Mouse (Mus musculus) hindbrain, embryonic 13.5 days (tissue): ENCODE data around the gene Ndufaf8. TPM values are rescaled to one million over a fixed set of nuclear protein-coding genes. Genes with fewer than 3 reads are reported as not detected.

Experiments used
- ATAC-seq: fragments of 200-750 bp; cut with Nextera tagmentation; 2 replicates; pipeline ENCODE4 v1.8.0; 2017; ENCODE audit warnings: moderate TSS enrichment; ENCODE audit not compliant: low FRiP score
- H3K27ac ChIP-seq: fragments of 300-500 bp; sonication (generic); 2 replicates; pipeline ENCODE4 v1.5.1; 2015; ENCODE audit warnings: inconsistent platforms, mild to moderate bottlenecking, moderate library complexity
- H3K27me3 ChIP-seq: fragments of 300-500 bp; sonication (generic); 2 replicates; pipeline ENCODE4 v1.6.1; 2015; ENCODE audit warnings: mild to moderate bottlenecking, inconsistent platforms
- H3K36me3 ChIP-seq: fragments of 300-500 bp; sonication (generic); 2 replicates; pipeline ENCODE4 v1.6.1; 2015; ENCODE audit warnings: mild to moderate bottlenecking, inconsistent platforms
- H3K4me1 ChIP-seq: fragments of 300-500 bp; sonication (generic); replicated peaks from 2 replicates; pipeline ENCODE4 v1.6.1; 2015; ENCODE audit warnings: inconsistent platforms
- H3K4me2 ChIP-seq: fragments of 300-500 bp; sonication (generic); 2 replicates; pipeline ENCODE4 v1.6.1; 2015; ENCODE audit warnings: inconsistent platforms, mild to moderate bottlenecking, moderate library complexity
- H3K4me3 ChIP-seq: fragments of 300-500 bp; sonication (generic); 2 replicates; pipeline ENCODE4 v1.5.1; 2015; ENCODE audit warnings: mild to moderate bottlenecking, inconsistent platforms
- H3K9ac ChIP-seq: fragments of 300-500 bp; sonication (generic); 2 replicates; pipeline ENCODE4 v1.6.1; 2015; ENCODE audit warnings: mild to moderate bottlenecking, inconsistent platforms
- H3K9me3 ChIP-seq: fragments of 300-500 bp; sonication (generic); 2 replicates; pipeline ENCODE4 v1.6.1; 2016; ENCODE audit warnings: inconsistent platforms
- WGBS: fragments of 180-500 bp; shearing (Covaris S2); methylation state at CpG from one replicate; pipeline ENCODE4 v1.1.7; 2015; 5-methylcytosine and 5-hydroxymethylcytosine counted together
- polyA plus RNA-seq: library from polyadenylated mRNA; unstranded; fragments of >200 nt; fragmentation: Nextera tagmentation; extraction: Ambion mirVana; gene quantifications from 2 replicates; pipeline ENCODE4 v1.2.1, GENCODE M21; 2015

Ndufaf8 gene
- polyA plus RNA-seq, 1 experiment from 2014 or later = 52.7 TPM

- no peak for ATAC-seq
- Histone ChIP-seq H3K27me3 (0 out of 2 replicates have a peak, but pooled peaks cover 3% of the 10 kb centered on the region), H3K4me2 (no peak overlapping the region), H3K36me3 (peaks cover 94% of the 10 kb centered on the region), H3K9ac (no peak overlapping the region), H3K27ac (no peak overlapping the region), H3K9me3 (no peaks in the 10 kb centered on the region), H3K4me1 (peaks cover 14% of the 10 kb centered on the region), H3K4me3 (no peak overlapping the region)
- WGBS = 54% methylated on average over 16 of the region's 17 CpGs
These were observed 30.9 kb upstream of the Ndufaf8 start for GRCm38 (mm10) chr11:120067834-120068233.

GRCm38 (mm10) chr11:120069261-120069660 is 29.5 kb upstream of the Ndufaf8 start:
- no peaks in the 10 kb centered on the region for H3K9me3 ChIP-seq
- ATAC-seq = no peak
- no peak overlapping the region for H3K4me2 ChIP-seq
- H3K4me3 ChIP-seq = no peak overlapping the region
- peaks cover 14% of the 10 kb centered on the region for H3K4me1 ChIP-seq
- H3K36me3 ChIP-seq = peaks cover 95% of the 10 kb centered on the region
- no peak overlapping the region for H3K27ac ChIP-seq
- H3K9ac ChIP-seq = no peak overlapping the region; the same call in 1 of the 2 replicates
- H3K27me3 ChIP-seq = 0 out of 2 replicates have a peak, but pooled peaks cover 3% of the 10 kb centered on the region
- WGBS = 26% methylated on average over 11 of the region's 11 CpGs

GRCm38 (mm10) chr11:120070286-120070930 is 28.3 kb upstream of the Ndufaf8 start:
- no peak overlapping the region for H3K4me3 ChIP-seq
- peaks cover 20% of the 10 kb centered on the region for H3K4me1 ChIP-seq
- ATAC-seq = no peak
- H3K9me3 ChIP-seq = no peaks in the 10 kb centered on the region
- H3K36me3 ChIP-seq = peaks cover 94% of the 10 kb centered on the region
- H3K27me3 ChIP-seq = 0 out of 2 replicates have a peak, but pooled peaks cover 3% of the 10 kb centered on the region
- H3K27ac ChIP-seq = no peak overlapping the region
- WGBS = 82% methylated on average over 27 of the region's 27 CpGs
- H3K9ac ChIP-seq = peak overlapping the region; percentile 19; the same call in 1 of the 2 replicates
- H3K4me2 ChIP-seq = no peak overlapping the region

- WGBS = 16% methylated on average over 12 of the region's 12 CpGs
- ATAC-seq = no peak
- no peaks in the 10 kb centered on the region for H3K9me3 ChIP-seq
- H3K36me3 ChIP-seq = peaks cover 94% of the 10 kb centered on the region
- H3K4me2 ChIP-seq = no peak overlapping the region
- 0 out of 2 replicates have a peak overlapping the region, but pooled peaks have one; percentile 19 for H3K9ac ChIP-seq
- peaks cover 22% of the 10 kb centered on the region for H3K4me1 ChIP-seq
- H3K27me3 ChIP-seq = 0 out of 2 replicates have a peak, but pooled peaks cover 3% of the 10 kb centered on the region
- no peak overlapping the region for H3K4me3 ChIP-seq
- no peak overlapping the region for H3K27ac ChIP-seq
These were observed 27.7 kb upstream of the Ndufaf8 start for GRCm38 (mm10) chr11:120071065-120071464.

DNA sequence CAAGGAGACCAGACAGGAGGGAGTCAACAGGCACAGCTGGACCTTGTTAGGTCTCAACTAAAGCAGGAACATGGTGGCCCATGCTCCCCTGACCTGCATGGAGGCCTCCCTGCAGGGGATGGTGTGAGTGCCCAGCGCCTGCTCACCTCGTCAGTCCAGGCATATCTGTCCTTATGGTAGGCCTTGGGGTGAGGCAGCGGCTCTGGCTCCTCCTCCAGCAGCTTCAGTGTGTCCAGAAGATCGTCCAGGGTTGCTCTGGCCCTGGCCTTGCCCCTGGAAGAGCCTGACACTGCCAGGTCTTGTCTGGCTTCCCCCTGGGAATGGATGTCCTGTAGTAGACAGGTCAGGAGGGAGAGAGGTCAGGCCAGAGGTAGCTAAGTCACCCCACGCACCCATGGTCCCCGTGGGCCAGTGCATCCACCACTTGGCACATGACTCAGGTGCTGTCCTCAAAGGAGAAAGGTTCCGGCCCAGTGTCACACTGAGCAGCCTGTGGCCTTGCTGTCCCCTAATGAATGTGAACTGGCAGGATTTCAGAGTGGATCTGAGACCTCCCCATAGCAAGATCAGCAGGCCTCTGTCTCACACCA is 26.9 kb upstream of the Ndufaf8 start:
- Histone ChIP-seq H3K4me1 (peaks cover 22% of the 10 kb centered on the region), H3K36me3 (peaks cover 94% of the 10 kb centered on the region), H3K27me3 (0 out of 2 replicates have a peak, but pooled peaks cover 3% of the 10 kb centered on the region), H3K9ac (no peak overlapping the region), H3K9me3 (no peaks in the 10 kb centered on the region), H3K4me2 (no peak overlapping the region), H3K4me3 (no peak overlapping the region), H3K27ac (no peak overlapping the region)
- no peak for ATAC-seq
- WGBS = 82% methylated on average over 7 of the region's 7 CpGs

DNA sequence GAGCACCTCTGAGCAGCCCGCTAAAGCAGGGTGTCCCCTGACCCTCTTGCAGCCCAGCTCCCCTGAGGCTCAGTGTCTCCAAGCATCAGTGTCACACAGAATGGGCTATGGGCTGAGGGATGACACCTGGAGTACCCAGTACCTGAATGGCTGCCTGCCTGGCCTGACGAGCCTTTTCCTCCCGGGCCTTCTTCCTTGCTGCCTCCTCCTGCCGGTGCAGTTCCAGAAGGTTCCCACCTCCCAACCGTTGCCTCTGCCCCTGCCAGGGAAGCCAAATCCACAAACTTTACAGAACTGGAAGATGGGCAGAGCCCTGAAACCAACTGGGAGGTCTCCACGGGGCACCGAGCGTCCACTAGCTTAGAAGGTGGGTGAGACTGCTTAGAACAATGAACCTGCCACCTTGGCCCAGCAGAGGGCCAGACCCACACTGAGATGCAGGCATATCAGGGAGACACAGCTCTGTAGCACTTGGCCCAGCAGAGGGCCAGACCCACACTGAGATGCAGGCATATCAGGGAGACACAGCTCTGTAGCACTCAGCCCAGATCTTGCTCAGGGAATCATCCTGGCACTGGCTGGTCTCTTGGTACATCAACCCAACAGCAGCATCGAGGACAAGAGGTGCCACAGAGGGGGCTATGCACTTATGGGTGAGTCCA is 25.6 kb upstream of the Ndufaf8 start:
- Histone ChIP-seq H3K4me1 (peaks cover 22% of the 10 kb centered on the region), H3K9ac (no peak overlapping the region), H3K4me2 (no peak overlapping the region), H3K9me3 (no peaks in the 10 kb centered on the region), H3K27ac (no peak overlapping the region), H3K4me3 (no peak overlapping the region), H3K36me3 (peaks cover 94% of the 10 kb centered on the region), H3K27me3 (0 out of 2 replicates have a peak, but pooled peaks cover 3% of the 10 kb centered on the region)
- ATAC-seq = no peak
- WGBS = 96% methylated on average over 9 of the region's 9 CpGs

GRCm38 (mm10) chr11:120076191-120076590 is 22.5 kb upstream of the Ndufaf8 start:
- ATAC-seq = no peak
- no peaks in the 10 kb centered on the region for H3K9me3 ChIP-seq
- H3K27ac ChIP-seq = no peak overlapping the region
- no peak overlapping the region for H3K4me2 ChIP-seq
- H3K9ac ChIP-seq = no peak overlapping the region
- H3K4me1 ChIP-seq = peaks cover 12% of the 10 kb centered on the region
- peaks cover 97% of the 10 kb centered on the region for H3K36me3 ChIP-seq
- 0 out of 2 replicates have a peak, but pooled peaks cover 3% of the 10 kb centered on the region for H3K27me3 ChIP-seq
- H3K4me3 ChIP-seq = no peak overlapping the region
- WGBS = 83% methylated on average over 3 of the region's 3 CpGs

GRCm38 (mm10) chr11:120080282-120080681 is 18.4 kb upstream of the Ndufaf8 start:
- H3K4me1 ChIP-seq = peaks cover 11% of the 10 kb centered on the region
- ATAC-seq = no peak
- no peak overlapping the region for H3K4me3 ChIP-seq
- H3K9me3 ChIP-seq = no peaks in the 10 kb centered on the region
- WGBS = 95% methylated on average over 6 of the region's 6 CpGs
- H3K27ac ChIP-seq = no peak overlapping the region
- H3K9ac ChIP-seq = no peak overlapping the region
- H3K27me3 ChIP-seq = no peaks in the 10 kb centered on the region
- H3K4me2 ChIP-seq = no peak overlapping the region
- peaks cover 85% of the 10 kb centered on the region for H3K36me3 ChIP-seq

DNA sequence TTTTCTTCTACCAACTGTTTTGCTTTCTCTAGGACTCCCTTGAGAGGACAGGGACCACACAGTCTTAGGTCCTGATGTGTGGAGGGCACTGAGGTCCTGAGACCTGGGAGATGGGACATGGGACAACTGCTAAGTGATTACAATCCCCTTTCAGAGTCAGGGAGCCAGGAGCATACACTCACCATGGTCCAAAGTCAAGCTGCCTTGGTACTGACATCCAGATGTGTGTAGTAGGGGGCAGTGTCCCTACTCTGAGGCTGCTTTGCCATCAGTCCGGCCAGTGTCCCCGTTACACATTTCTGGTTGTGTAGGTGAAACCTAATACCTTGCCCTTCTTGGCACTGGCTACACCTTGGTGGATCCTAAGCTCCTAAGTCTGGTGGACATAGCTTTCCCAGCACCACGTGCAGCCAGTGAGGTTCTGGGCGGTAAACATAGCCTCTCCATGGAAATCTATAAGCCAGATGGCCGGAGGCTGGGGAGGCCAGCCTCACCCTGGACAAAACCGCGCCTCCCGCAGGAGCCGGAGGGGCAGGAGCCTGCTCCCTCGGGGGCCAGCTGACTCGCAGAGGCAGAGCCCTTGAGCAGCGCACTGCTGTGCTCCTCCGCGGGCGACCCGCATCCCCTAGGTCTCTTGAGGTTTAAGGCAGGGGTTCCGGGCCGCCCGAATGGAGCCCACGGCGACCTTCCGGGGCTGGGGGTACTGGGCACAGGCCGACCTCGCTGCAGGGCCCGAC is 12.7 kb upstream of the Ndufaf8 start:
- ATAC-seq = peak; percentile 49
- under 1% methylated on average over 25 of the region's 25 CpGs for WGBS
- Histone ChIP-seq H3K27me3 (no peaks in the 10 kb centered on the region; the same call in 1 of the 2 replicates), H3K4me1 (peaks cover 15% of the 10 kb centered on the region), H3K4me2 (peak overlapping the region; percentile 97), H3K27ac (peak overlapping the region; percentile 92), H3K9me3 (no peaks in the 10 kb centered on the region), H3K4me3 (peak overlapping the region; percentile 97), H3K9ac (peak overlapping the region; percentile 98), H3K36me3 (peaks cover 40% of the 10 kb centered on the region)

- Histone ChIP-seq H3K27ac (peak within 1 kb of the TSS; percentile 92), H3K27me3 (no peaks in the 10 kb centered on the region; the same call in 1 of the 2 replicates), H3K4me3 (peak within 1 kb of the TSS; percentile 97), H3K4me2 (peak within 1 kb of the TSS; percentile 97), H3K4me1 (peaks cover 15% of the 10 kb centered on the region), H3K9ac (peak within 1 kb of the TSS; percentile 98), H3K9me3 (no peaks in the 10 kb centered on the region), H3K36me3 (peaks cover 41% of the 10 kb centered on the region)
- under 1% methylated on average over 38 of the region's 42 CpGs for WGBS
- peak; percentile 99 for ATAC-seq
These were observed 12.0 kb upstream of the Ndufaf8 start, which contains the start of gene Cep131 for GRCm38 (mm10) chr11:120086702-120087152. TSS of gene Cep131 (minus strand) at chr11:120086827.

- no peak for ATAC-seq
- peaks cover 6% of the 10 kb centered on the region for H3K4me1 ChIP-seq
- WGBS = 93% methylated on average over 4 of the region's 4 CpGs
- no peaks in the 10 kb centered on the region; the same call in 1 of the 2 replicates for H3K27me3 ChIP-seq
- no peak overlapping the region for H3K4me3 ChIP-seq
- H3K36me3 ChIP-seq = peaks cover 57% of the 10 kb centered on the region
- H3K9me3 ChIP-seq = no peaks in the 10 kb centered on the region
- H3K4me2 ChIP-seq = no peak overlapping the region
- no peak overlapping the region for H3K27ac ChIP-seq
- no peak overlapping the region for H3K9ac ChIP-seq
These were observed 8.1 kb upstream of the Ndufaf8 start for GRCm38 (mm10) chr11:120090661-120091060.
